In genomic region chr3:129549546-129549945, GRCm38 (mm10) we compare ENCODE assay signal across 19 mouse cellular contexts. TPM values are rescaled to one million over a fixed set of nuclear protein-coding genes. Genes with fewer than 3 reads are reported as not detected.
DNase-seq lines count a peak whose midpoint lies in the region; ATAC-seq and TF ChIP-seq lines count a peak whose summit lies in the region.
"Had no signal": no experiment of that assay in that cellular context is flagged by ENCODE, and none has a peak within 500 bp of the region (broad histone marks: within the 10 kb centered on the region; RNA-seq: fewer than 3 reads in every experiment).

No protein-coding gene starts in this region.

- H3K27me3 ChIP-seq in kidney, adult 2 months (replicated peaks; ENCODE audit: control insufficient read depth, insufficient read depth, low read length) = no peaks in the 10 kb centered on the region
- no peaks in the 10 kb centered on the region for H3K27me3 ChIP-seq in lung, embryonic 16.5 days (ENCODE audit: control insufficient read depth, insufficient read depth, low read depth, low read length)
- no peaks in the 10 kb centered on the region for H3K27me3 ChIP-seq in lung, postnatal 0 days (replicated peaks; ENCODE audit: insufficient read depth, low read length)
- H3K27me3 ChIP-seq in intestine, embryonic 14.5 days (replicated peaks; ENCODE audit: control insufficient read depth, insufficient read depth, low read length) = no peaks in the 10 kb centered on the region
- H3K27me3 ChIP-seq in stomach, postnatal 0 days (ENCODE audit: control insufficient read depth, insufficient read depth, low read length) = no peaks in the 10 kb centered on the region
- H3K27me3 ChIP-seq in cerebellum, adult 2 months (ENCODE audit: control insufficient read depth, insufficient read depth, low read length) = no peaks in the 10 kb centered on the region
- H3K27me3 ChIP-seq: hindbrain, embryonic 15.5 days; megakaryocyte, embryonic 14.5 days; neural tube, embryonic 12.5 days had no signal

- peak; percentile 61 for DNase-seq in kidney, adult 2 months
- DNase-seq in kidney, postnatal 4 days = no peak
- DNase-seq in lung, postnatal 0 days (ENCODE audit: low spot score) = no peak
- DNase-seq in intestine, embryonic 14.5 days (ENCODE audit: low spot score) = no peak
- DNase-seq in stomach, postnatal 0 days (ENCODE audit: low spot score) = no peak
- no peak for DNase-seq in cerebellum, adult 2 months
- DNase-seq: cerebellum, postnatal 25 days; gastrocnemius, postnatal 25 days; heart, postnatal 10 days; kidney, postnatal 10 days; lung, postnatal 10 days; right cerebral cortex, postnatal 25 days; thymus, postnatal 4 days had no signal

- no peak overlapping the region for H3K4me2 ChIP-seq in lung, embryonic 16.5 days (ENCODE audit: low read depth, low read length)
- H3K4me2 ChIP-seq in lung, postnatal 0 days (replicated peaks; ENCODE audit: low read depth, low read length) = no peak overlapping the region
- H3K4me2 ChIP-seq in intestine, embryonic 14.5 days (ENCODE audit: low read length) = no peak overlapping the region
- H3K4me2 ChIP-seq in stomach, postnatal 0 days (replicated peaks; ENCODE audit: low read depth) = no peak overlapping the region
- H3K4me2 ChIP-seq: hindbrain, embryonic 15.5 days; neural tube, embryonic 12.5 days had no signal

- H3K4me1 ChIP-seq in kidney, adult 2 months (ENCODE audit: control insufficient read depth, insufficient read depth, low read length) = peaks cover 14% of the 10 kb centered on the region
- H3K4me1 ChIP-seq in lung, embryonic 16.5 days (replicated peaks; ENCODE audit: control insufficient read depth, insufficient read depth, low read length) = peaks cover 7% of the 10 kb centered on the region
- H3K4me1 ChIP-seq in lung, postnatal 0 days (ENCODE audit: insufficient read depth, low read depth, low read length) = 0 out of 2 replicates have a peak, but pooled peaks cover 3% of the 10 kb centered on the region
- H3K4me1 ChIP-seq in intestine, embryonic 14.5 days (replicated peaks; ENCODE audit: control insufficient read depth, insufficient read depth, low read length) = peaks cover 42% of the 10 kb centered on the region
- H3K4me1 ChIP-seq in stomach, postnatal 0 days (replicated peaks; ENCODE audit: control insufficient read depth, insufficient read depth) = peaks cover 3% of the 10 kb centered on the region; the same call in 1 of the 2 replicates
- peaks cover 8% of the 10 kb centered on the region; the same call in 1 of the 2 replicates for H3K4me1 ChIP-seq in cerebellum, adult 2 months (ENCODE audit: control insufficient read depth, insufficient read depth, low read length)
- H3K4me1 ChIP-seq: hindbrain, embryonic 15.5 days; neural tube, embryonic 12.5 days had no signal

- H3K9me3 ChIP-seq in lung, embryonic 16.5 days (ENCODE audit: control insufficient read depth, low read length) = no peaks in the 10 kb centered on the region
- no peaks in the 10 kb centered on the region for H3K9me3 ChIP-seq in lung, postnatal 0 days (ENCODE audit: low read length)
- H3K9me3 ChIP-seq in intestine, embryonic 14.5 days (ENCODE audit: control insufficient read depth, low read length) = no peaks in the 10 kb centered on the region
- H3K9me3 ChIP-seq in stomach, postnatal 0 days (ENCODE audit: control insufficient read depth, low read length) = no peaks in the 10 kb centered on the region
- H3K9me3 ChIP-seq: heart, embryonic 10.5 days; hindbrain, embryonic 15.5 days; megakaryocyte, embryonic 14.5 days; neural tube, embryonic 12.5 days had no signal

- no peak for TF ChIP-seq EP300 in lung, postnatal 0 days (IDR thresholded peaks at IDR 0.05)
- no peak for TF ChIP-seq EP300 in stomach, postnatal 0 days (optimal IDR thresholded peaks at IDR 0.05)

- no peak overlapping the region for H3K27ac ChIP-seq in kidney, adult 2 months (ENCODE audit: insufficient read depth, low read depth, low read length)
- peak overlapping the region; percentile 10; the same call in 1 of the 2 replicates for H3K27ac ChIP-seq in lung, embryonic 16.5 days (ENCODE audit: low read length)
- no peak overlapping the region for H3K27ac ChIP-seq in lung, postnatal 0 days (ENCODE audit: low read length)
- peak overlapping the region; percentile 12; the same call in 1 of the 2 replicates for H3K27ac ChIP-seq in intestine, embryonic 14.5 days (ENCODE audit: low read depth)
- H3K27ac ChIP-seq in stomach, postnatal 0 days (replicated peaks) = peak overlapping the region; percentile 53
- H3K27ac ChIP-seq in cerebellum, adult 2 months (ENCODE audit: insufficient read depth, low read length) = no peak overlapping the region
- H3K27ac ChIP-seq: heart, embryonic 10.5 days; hindbrain, embryonic 15.5 days; neural tube, embryonic 12.5 days had no signal

- no peak for ATAC-seq in lung, embryonic 16.5 days (ENCODE audit: low read depth)
- no peak for ATAC-seq in lung, postnatal 0 days
- ATAC-seq in intestine, embryonic 14.5 days (replicated peaks; ENCODE audit: low FRiP score, low TSS enrichment, low read depth) = no peak
- no peak for ATAC-seq in stomach, postnatal 0 days (ENCODE audit: low FRiP score, low TSS enrichment)
- no peak for ATAC-seq in megakaryocyte progenitor cell, adult 5-6 weeks (replicated peaks; ENCODE audit: poor library complexity)

- no peak for TF ChIP-seq CTCF in kidney, adult 2 months (conservative IDR thresholded peaks at IDR 0.05; ENCODE audit: insufficient read depth, insufficient read length, low read depth, low read length)
- TF ChIP-seq CTCF in lung, postnatal 0 days (IDR thresholded peaks at IDR 0.05) = no peak
- no peak for TF ChIP-seq CTCF in stomach, postnatal 0 days (IDR thresholded peaks at IDR 0.05; ENCODE audit: low read depth)
- TF ChIP-seq CTCF in cerebellum, adult 2 months (IDR thresholded peaks at IDR 0.05; ENCODE audit: borderline replicate concordance, insufficient read depth, low read depth, low read length) = no peak

- 38% methylated on average over 5 of the region's 5 CpGs for WGBS in kidney, adult 2 months
- 52% methylated on average over 5 of the region's 5 CpGs for WGBS in lung, embryonic 16.5 days
- WGBS in lung, postnatal 0 days = 57% methylated on average over 5 of the region's 5 CpGs
- WGBS in intestine, embryonic 14.5 days = 37% methylated on average over 5 of the region's 5 CpGs
- WGBS in stomach, postnatal 0 days = 29% methylated on average over 5 of the region's 5 CpGs
- 66% methylated on average over 5 of the region's 5 CpGs for whole genome bisulfite sequencing in cerebellum, adult 2 months

- H3K9ac ChIP-seq in lung, embryonic 16.5 days (ENCODE audit: low read length) = no peak overlapping the region
- H3K9ac ChIP-seq in lung, postnatal 0 days (replicated peaks; ENCODE audit: low read depth) = no peak overlapping the region
- H3K9ac ChIP-seq in intestine, embryonic 14.5 days (ENCODE audit: low read length) = no peak overlapping the region
- no peak overlapping the region for H3K9ac ChIP-seq in stomach, postnatal 0 days (ENCODE audit: low read length)
- H3K9ac ChIP-seq: hindbrain, embryonic 15.5 days; neural tube, embryonic 12.5 days had no signal

- no peaks in the 10 kb centered on the region for H3K36me3 ChIP-seq in kidney, adult 2 months (ENCODE audit: control insufficient read depth, insufficient read depth, low read length)
- no peaks in the 10 kb centered on the region for H3K36me3 ChIP-seq in lung, embryonic 16.5 days (ENCODE audit: control insufficient read depth, insufficient read depth, low read length)
- H3K36me3 ChIP-seq in lung, postnatal 0 days (ENCODE audit: insufficient read depth, low read length) = no peaks in the 10 kb centered on the region
- 0 out of 2 replicates have a peak, but pooled peaks cover 2% of the 10 kb centered on the region for H3K36me3 ChIP-seq in intestine, embryonic 14.5 days (ENCODE audit: control insufficient read depth, insufficient read depth, low read length)
- H3K36me3 ChIP-seq in stomach, postnatal 0 days (ENCODE audit: control insufficient read depth, insufficient read depth, low read length) = no peaks in the 10 kb centered on the region
- H3K36me3 ChIP-seq: hindbrain, embryonic 15.5 days had no signal

- no peak overlapping the region for H3K4me3 ChIP-seq in kidney, adult 2 months (ENCODE audit: insufficient read depth, low read depth, low read length)
- no peak overlapping the region for H3K4me3 ChIP-seq in lung, embryonic 16.5 days (ENCODE audit: low read length)
- H3K4me3 ChIP-seq in lung, postnatal 0 days (ENCODE audit: low read depth, low read length) = no peak overlapping the region
- no peak overlapping the region for H3K4me3 ChIP-seq in intestine, embryonic 14.5 days (ENCODE audit: low read depth, low read length)
- H3K4me3 ChIP-seq in stomach, postnatal 0 days (ENCODE audit: low read depth, low read length) = no peak overlapping the region
- H3K4me3 ChIP-seq in cerebellum, adult 2 months (replicated peaks; ENCODE audit: insufficient read depth, low read depth, low read length) = no peak overlapping the region
- H3K4me3 ChIP-seq: heart, embryonic 10.5 days; hindbrain, embryonic 15.5 days; megakaryocyte, embryonic 14.5 days; neural tube, embryonic 12.5 days had no signal

- no peak for TF ChIP-seq POLR2A in kidney, adult 2 months (IDR thresholded peaks at IDR 0.05; ENCODE audit: low read depth, low read length)
- TF ChIP-seq POLR2A in cerebellum, adult 2 months (IDR thresholded peaks at IDR 0.05; ENCODE audit: borderline replicate concordance, insufficient read depth, low read length) = no peak

RNA-seq across cellular contexts. Expression of gene Elovl6, which starts 17.4 kb away (rescaled TPM):
- 73.0 and 75.5 TPM in 2 replicates for polyA plus RNA-seq in kidney, adult 2 months (2012; rRNA removed)
- 8.1 and 12.3 TPM in 2 replicates for polyA plus RNA-seq in lung, embryonic 16.5 days (2015; fragmentation: Nextera tagmentation; extraction: Ambion mirVana)
- 3.7 and 4.1 TPM in 2 replicates for polyA plus RNA-seq in lung, postnatal 0 days (2015; fragmentation: Nextera tagmentation; extraction: Ambion mirVana)
- polyA plus RNA-seq in intestine, embryonic 14.5 days (2014; fragmentation: Nextera tagmentation; extraction: Ambion mirVana) = 53.4 and 54.3 TPM in 2 replicates
- polyA plus RNA-seq in stomach, postnatal 0 days (2015; fragmentation: Nextera tagmentation; extraction: Ambion mirVana) = 32.9 and 34.2 TPM in 2 replicates
- total RNA-seq in megakaryocyte progenitor cell, adult 5-6 weeks (2015) = 16.2 and 22.7 TPM in 2 replicates
- 11.8 and 12.3 TPM in 2 replicates for total RNA-seq in megakaryocyte progenitor cell, adult 5-6 weeks (2017)
- polyA plus RNA-seq in cerebellum, adult 2 months (2012; rRNA removed) = 38.3 and 40.6 TPM in 2 replicates

Comparison
In these comparisons a context has a peak if more than half of its experiments do, and no peak if none do; other contexts are left out.
1. H3K27ac ChIP-seq: peak in lung, embryonic 16.5 days (single experiment), intestine, embryonic 14.5 days (single experiment) and stomach, postnatal 0 days (single experiment); none in kidney, adult 2 months (single experiment), lung, postnatal 0 days (single experiment) and cerebellum, adult 2 months (single experiment).